Mouse (Mus musculus): Measurements from ENCODE around the gene Nectin1. TPM values are rescaled to one million over a fixed set of nuclear protein-coding genes. Genes with fewer than 3 reads are reported as not detected.

Nectin1 gene
- polyA plus RNA-seq, 1 experiment from 2014 or later, result 13.6 TPM

GRCm38 (mm10) chr9:43769940-43770339, 26.2 kb downstream of the Nectin1 start:
- Histone ChIP-seq H3K36me3 (no peaks in the 10 kb centered on the region), H3K4me2 (no peak overlapping the region), H3K9ac (no peak overlapping the region), H3K4me1 (replicated peaks) (peaks cover 84% of the 10 kb centered on the region), H3K27me3 (no peaks in the 10 kb centered on the region), H3K9me3 (no peaks in the 10 kb centered on the region), H3K4me3 (no peak overlapping the region), H3K27ac (no peak overlapping the region)
- ATAC-seq (ENCODE audit: low FRiP score), result no peak
- 80% methylated on average over 4 of the region's 4 CpGs for WGBS

GRCm38 (mm10) chr9:43771041-43771440, 27.3 kb downstream of the Nectin1 start:
- H3K36me3 ChIP-seq, result no peaks in the 10 kb centered on the region
- peaks cover 84% of the 10 kb centered on the region for H3K4me1 ChIP-seq (replicated peaks)
- no peaks in the 10 kb centered on the region for H3K9me3 ChIP-seq
- no peaks in the 10 kb centered on the region for H3K27me3 ChIP-seq
- 78% methylated on average over 1 of the region's 1 CpGs for WGBS
- no peak overlapping the region for H3K27ac ChIP-seq
- no peak for ATAC-seq (ENCODE audit: low FRiP score)
- no peak overlapping the region for H3K4me2 ChIP-seq
- H3K9ac ChIP-seq, result no peak overlapping the region
- no peak overlapping the region for H3K4me3 ChIP-seq

- Histone ChIP-seq H3K36me3 (no peaks in the 10 kb centered on the region), H3K4me2 (no peak overlapping the region), H3K4me3 (no peak overlapping the region), H3K9ac (no peak overlapping the region), H3K4me1 (replicated peaks) (peaks cover 92% of the 10 kb centered on the region), H3K9me3 (no peaks in the 10 kb centered on the region), H3K27me3 (no peaks in the 10 kb centered on the region), H3K27ac (no peak overlapping the region)
- WGBS, result 93% methylated on average over 6 of the region's 6 CpGs
- no peak for ATAC-seq (ENCODE audit: low FRiP score)
Observed at GRCm38 (mm10) chr9:43772460-43772859, 28.7 kb downstream of the Nectin1 start.

- H3K27me3 ChIP-seq, result no peaks in the 10 kb centered on the region
- WGBS, result 75% methylated on average over 2 of the region's 2 CpGs
- H3K4me1 ChIP-seq (replicated peaks), result peaks cover 92% of the 10 kb centered on the region
- no peak overlapping the region for H3K27ac ChIP-seq
- H3K4me3 ChIP-seq, result no peak overlapping the region
- H3K36me3 ChIP-seq, result no peaks in the 10 kb centered on the region
- no peak overlapping the region for H3K4me2 ChIP-seq
- no peak overlapping the region for H3K9ac ChIP-seq
- H3K9me3 ChIP-seq, result no peaks in the 10 kb centered on the region
- ATAC-seq (ENCODE audit: low FRiP score), result no peak
Observed at GRCm38 (mm10) chr9:43773521-43773920, 29.7 kb downstream of the Nectin1 start.

- Histone ChIP-seq H3K9ac (no peak overlapping the region), H3K27me3 (no peaks in the 10 kb centered on the region), H3K4me3 (no peak overlapping the region), H3K9me3 (no peaks in the 10 kb centered on the region), H3K4me2 (no peak overlapping the region), H3K36me3 (no peaks in the 10 kb centered on the region), H3K4me1 (replicated peaks) (peaks cover 91% of the 10 kb centered on the region), H3K27ac (no peak overlapping the region)
- WGBS, result 88% methylated on average over 5 of the region's 5 CpGs
- no peak for ATAC-seq (ENCODE audit: low FRiP score)
Observed at GRCm38 (mm10) chr9:43774427-43774826, 30.6 kb downstream of the Nectin1 start.

GRCm38 (mm10) chr9:43776231-43776630, 32.4 kb downstream of the Nectin1 start:
- Histone ChIP-seq H3K4me2 (no peak overlapping the region), H3K27me3 (no peaks in the 10 kb centered on the region)
- 82% methylated on average over 3 of the region's 3 CpGs for WGBS

GRCm38 (mm10) chr9:43777362-43778360, 33.9 kb downstream of the Nectin1 start:
- no peaks in the 10 kb centered on the region for H3K36me3 ChIP-seq
- no peak overlapping the region for H3K4me3 ChIP-seq
- no peaks in the 10 kb centered on the region for H3K27me3 ChIP-seq
- H3K4me2 ChIP-seq, result no peak overlapping the region
- H3K9me3 ChIP-seq, result no peaks in the 10 kb centered on the region
- no peak overlapping the region; the same call in 1 of the 2 replicates for H3K27ac ChIP-seq
- H3K9ac ChIP-seq, result peak overlapping the region; percentile 49; the same call in 1 of the 2 replicates
- no peak for ATAC-seq (ENCODE audit: low FRiP score)
- H3K4me1 ChIP-seq (replicated peaks), result peaks cover 96% of the 10 kb centered on the region
- 82% methylated on average over 16 of the region's 16 CpGs for WGBS

More at GRCm38 (mm10) chr9:43776231-43776630, 32.4 kb downstream of the Nectin1 start:
- no peak for ATAC-seq (ENCODE audit: low FRiP score)
- H3K9me3 ChIP-seq, result no peaks in the 10 kb centered on the region
- H3K36me3 ChIP-seq, result no peaks in the 10 kb centered on the region
- peaks cover 91% of the 10 kb centered on the region for H3K4me1 ChIP-seq (replicated peaks)
- H3K27ac ChIP-seq, result no peak overlapping the region
- H3K9ac ChIP-seq, result no peak overlapping the region
- no peak overlapping the region for H3K4me3 ChIP-seq

- H3K27me3 ChIP-seq, result no peaks in the 10 kb centered on the region
- H3K4me1 ChIP-seq (replicated peaks), result peaks cover 88% of the 10 kb centered on the region
- peak overlapping the region; percentile 55; the same call in 1 of the 2 replicates for H3K9ac ChIP-seq
- no peak overlapping the region for H3K4me3 ChIP-seq
- no peaks in the 10 kb centered on the region for H3K9me3 ChIP-seq
- H3K4me2 ChIP-seq, result no peak overlapping the region
- no peaks in the 10 kb centered on the region for H3K36me3 ChIP-seq
- peak overlapping the region; percentile 48; the same call in 1 of the 2 replicates for H3K27ac ChIP-seq
- ATAC-seq (ENCODE audit: low FRiP score), result no peak
- 50% methylated on average over 8 of the region's 8 CpGs for WGBS
Observed at GRCm38 (mm10) chr9:43780883-43781282, 37.1 kb downstream of the Nectin1 start.

GRCm38 (mm10) chr9:43782401-43782800, 38.6 kb downstream of the Nectin1 start:
- no peak overlapping the region for H3K4me3 ChIP-seq
- no peak overlapping the region for H3K27ac ChIP-seq
- peaks cover 80% of the 10 kb centered on the region for H3K4me1 ChIP-seq (replicated peaks)
- 73% methylated on average over 5 of the region's 5 CpGs for WGBS
- no peak for ATAC-seq (ENCODE audit: low FRiP score)
- no peak overlapping the region for H3K4me2 ChIP-seq
- no peaks in the 10 kb centered on the region for H3K9me3 ChIP-seq
- no peak overlapping the region for H3K9ac ChIP-seq
- H3K27me3 ChIP-seq, result no peaks in the 10 kb centered on the region
- H3K36me3 ChIP-seq, result no peaks in the 10 kb centered on the region

GRCm38 (mm10) chr9:43783959-43784358, 40.2 kb downstream of the Nectin1 start:
- peaks cover 80% of the 10 kb centered on the region for H3K4me1 ChIP-seq (replicated peaks)
- ATAC-seq (ENCODE audit: low FRiP score), result no peak
- no peaks in the 10 kb centered on the region for H3K9me3 ChIP-seq

GRCm38 (mm10) chr9:43784841-43785240, 41.1 kb downstream of the Nectin1 start:
- Histone ChIP-seq H3K4me3 (no peak overlapping the region), H3K4me2 (no peak overlapping the region), H3K4me1 (replicated peaks) (peaks cover 71% of the 10 kb centered on the region), H3K9ac (no peak overlapping the region), H3K27me3 (no peaks in the 10 kb centered on the region), H3K9me3 (no peaks in the 10 kb centered on the region), H3K36me3 (no peaks in the 10 kb centered on the region), H3K27ac (peak overlapping the region; percentile 6; the same call in 1 of the 2 replicates)
- WGBS, result 72% methylated on average over 13 of the region's 13 CpGs
- ATAC-seq (ENCODE audit: low FRiP score), result no peak

More at GRCm38 (mm10) chr9:43783959-43784358, 40.2 kb downstream of the Nectin1 start:
- Histone ChIP-seq H3K4me2 (no peak overlapping the region), H3K36me3 (no peaks in the 10 kb centered on the region), H3K27ac (no peak overlapping the region), H3K27me3 (no peaks in the 10 kb centered on the region), H3K9ac (no peak overlapping the region), H3K4me3 (no peak overlapping the region)
- 75% methylated on average over 3 of the region's 3 CpGs for WGBS

GRCm38 (mm10) chr9:43787591-43787990, 43.8 kb downstream of the Nectin1 start:
- Histone ChIP-seq H3K4me2 (no peak overlapping the region), H3K36me3 (peaks cover 17% of the 10 kb centered on the region), H3K27me3 (no peaks in the 10 kb centered on the region), H3K4me1 (replicated peaks) (peaks cover 45% of the 10 kb centered on the region), H3K9ac (no peak overlapping the region), H3K27ac (0 out of 2 replicates have a peak overlapping the region, but pooled peaks have one; percentile 60), H3K9me3 (no peaks in the 10 kb centered on the region), H3K4me3 (no peak overlapping the region)
- 68% methylated on average over 4 of the region's 4 CpGs for WGBS
- ATAC-seq (ENCODE audit: low FRiP score), result no peak
